Mouse (Mus musculus): ENCODE data around the gene Defb19.

- TF ChIP-seq ZNF384 (IDR thresholded peaks at IDR 0.05; ENCODE audit: low read depth, low read length) (no peak), HCFC1 (IDR thresholded peaks at IDR 0.05; ENCODE audit: borderline replicate concordance, insufficient read depth, low read length) (no peak)
Observed at GRCm38 (mm10) chr2:152544691-152545090, 35.4 kb downstream of the Defb19 start.

Data from ES-E14 (cell line).